Mouse (Mus musculus): Measurements from ENCODE around the gene Cetn4.

DNA sequence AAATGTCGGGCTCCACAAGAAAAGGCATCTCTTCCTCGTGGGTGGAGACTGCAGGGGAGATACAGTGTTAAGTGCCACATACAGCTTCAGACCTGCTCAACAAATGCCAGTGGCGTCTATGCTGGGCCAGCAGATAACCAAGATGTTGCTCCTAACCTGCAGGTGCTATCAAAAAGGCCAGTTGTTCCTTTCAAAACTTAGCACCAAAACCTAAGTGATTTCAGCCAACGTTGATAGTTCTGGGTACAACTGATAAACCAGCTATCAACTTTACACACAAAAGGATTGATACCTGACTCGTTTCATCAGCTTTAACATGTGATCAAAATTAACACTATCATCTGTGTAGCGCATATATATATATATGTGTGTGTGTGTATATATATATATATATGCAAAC, 37.8 kb downstream of the Cetn4 start:
- TF ChIP-seq SMC3 (IDR thresholded peaks at IDR 0.05; ENCODE audit: low read depth, low read length) = no peak
- TF ChIP-seq IRF4 (IDR thresholded peaks at IDR 0.05; ENCODE audit: low read depth, low read length) = no peak
- TF ChIP-seq CTCF (conservative IDR thresholded peaks at IDR 0.05 in 1 of 2, IDR thresholded peaks at IDR 0.05 in 1 of 2; ENCODE audit: low read depth in 2 of 2, low read length in 2 of 2) = no peak
- TF ChIP-seq POLR2A (IDR thresholded peaks at IDR 0.05; ENCODE audit: low read depth, low read length) = no peak
- TF ChIP-seq EP300 (IDR thresholded peaks at IDR 0.05; ENCODE audit: low read length) = no peak
- no peak for TF ChIP-seq MAX (IDR thresholded peaks at IDR 0.05; ENCODE audit: low read length)
- no peak for TF ChIP-seq MAFK (IDR thresholded peaks at IDR 0.05; ENCODE audit: insufficient replicate concordance, low read length)
- TF ChIP-seq MYC (IDR thresholded peaks at IDR 0.05; ENCODE audit: low read depth, low read length) = no peak
- TF ChIP-seq NELFE (IDR thresholded peaks at IDR 0.05; ENCODE audit: low read depth, low read length) = no peak
